Mouse (Mus musculus): ENCODE results near the gene Psd. TPM values are rescaled to one million over a fixed set of nuclear protein-coding genes. Genes with fewer than 3 reads are reported as not detected.
A peak's percentile ranks its signal among the peaks of the same experiment; 100 is the strongest.

Gene Psd
- polyA plus RNA-seq, 1 experiment from 2014 or later: 5.1 TPM

DNA sequence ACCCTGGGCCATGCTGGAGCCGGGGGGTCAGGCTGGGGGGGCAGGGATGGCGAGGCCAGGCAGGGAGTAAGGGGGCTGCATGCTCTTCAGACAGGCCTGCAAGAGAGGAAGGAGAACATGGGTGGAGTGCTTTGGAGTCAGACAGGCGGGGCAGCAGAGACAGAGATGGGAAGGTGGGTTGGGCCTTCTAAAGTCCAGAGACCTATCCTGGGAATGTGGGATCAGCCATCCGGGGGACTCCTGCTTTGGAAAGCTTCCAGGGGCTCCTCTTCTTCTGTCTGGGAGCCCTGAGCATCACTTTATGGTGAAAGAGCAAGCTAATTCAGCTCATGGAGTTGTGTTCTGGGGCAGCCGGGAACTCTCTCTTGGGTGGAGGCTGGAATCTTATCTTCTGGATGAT is 2.0 kb downstream of the Psd start:
- Histone ChIP-seq H3K4me2 (ENCODE audit: low read depth, low read length) (no peak overlapping the region), H3K9me3 (replicated peaks; ENCODE audit: control insufficient read depth, low read length) (no peaks in the 10 kb centered on the region), H3K4me3 (ENCODE audit: low read length) (no peak overlapping the region), H3K27me3 (ENCODE audit: control insufficient read depth, insufficient read depth, low read length) (peaks cover 70% of the 10 kb centered on the region), H3K4me1 (ENCODE audit: control insufficient read depth, insufficient read depth, low read length) (peaks cover 15% of the 10 kb centered on the region), H3K27ac (ENCODE audit: low read length) (no peak overlapping the region), H3K36me3 (ENCODE audit: control insufficient read depth, insufficient read depth) (no peaks in the 10 kb centered on the region), H3K9ac (ENCODE audit: low read length) (no peak overlapping the region)
- 48% methylated on average over 5 of the region's 5 CpGs for WGBS
- no peak for ATAC-seq (replicated peaks; ENCODE audit: extremely low read depth, insufficient read depth, low FRiP score)

DNA sequence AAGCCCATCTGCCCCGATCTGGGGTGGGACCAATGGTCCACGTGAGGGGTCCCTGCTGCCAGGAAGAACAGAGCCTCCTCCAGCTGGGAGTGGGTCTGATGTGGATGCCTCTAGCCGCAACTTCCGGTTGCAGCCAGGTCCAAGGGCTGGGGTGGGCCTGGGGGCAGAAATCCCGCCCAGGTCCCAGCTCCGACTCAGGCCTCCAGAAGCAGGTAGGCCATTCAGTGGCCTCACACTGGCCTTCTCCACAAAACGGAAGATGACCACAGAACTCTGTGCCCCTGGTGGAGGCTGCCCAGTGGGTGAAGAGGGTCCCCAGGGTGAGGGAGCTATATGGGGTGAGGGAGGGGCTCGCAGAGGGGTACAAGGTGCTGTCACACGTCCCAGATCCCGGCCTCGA is 2.6 kb downstream of the Psd start:
- Histone ChIP-seq H3K4me3 (ENCODE audit: low read length) (no peak overlapping the region), H3K36me3 (ENCODE audit: control insufficient read depth, insufficient read depth) (no peaks in the 10 kb centered on the region), H3K27me3 (ENCODE audit: control insufficient read depth, insufficient read depth, low read length) (peaks cover 75% of the 10 kb centered on the region), H3K9me3 (replicated peaks; ENCODE audit: control insufficient read depth, low read length) (no peaks in the 10 kb centered on the region), H3K27ac (ENCODE audit: low read length) (no peak overlapping the region), H3K4me1 (ENCODE audit: control insufficient read depth, insufficient read depth, low read length) (peaks cover 14% of the 10 kb centered on the region), H3K4me2 (ENCODE audit: low read depth, low read length) (no peak overlapping the region), H3K9ac (ENCODE audit: low read length) (no peak overlapping the region)
- 59% methylated on average over 11 of the region's 11 CpGs for WGBS
- ATAC-seq (replicated peaks; ENCODE audit: extremely low read depth, insufficient read depth, low FRiP score): no peak

DNA sequence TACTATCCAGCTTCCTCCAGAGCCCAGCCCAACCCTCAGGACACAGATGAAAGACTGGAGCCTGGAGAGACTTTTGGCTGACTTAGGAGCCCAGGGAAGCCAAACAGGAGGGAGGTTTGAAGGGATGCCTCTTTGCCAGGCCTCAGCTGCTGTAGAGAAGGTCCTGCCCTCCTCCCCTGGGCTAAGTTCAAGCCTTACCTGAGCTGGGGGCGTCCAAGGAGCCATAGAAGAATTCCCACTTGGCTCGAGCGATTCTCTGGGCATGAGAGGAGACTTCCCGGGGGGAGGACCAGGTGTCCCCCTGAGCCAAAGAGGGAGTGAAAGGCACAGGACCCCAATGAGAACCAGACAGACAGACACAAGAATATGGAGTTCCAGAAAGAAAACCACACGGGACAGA is 3.2 kb downstream of the Psd start:
- ATAC-seq (replicated peaks; ENCODE audit: extremely low read depth, insufficient read depth, low FRiP score): no peak
- H3K9ac ChIP-seq (ENCODE audit: low read length): no peak overlapping the region
- 52% methylated on average over 5 of the region's 5 CpGs for WGBS

DNA sequence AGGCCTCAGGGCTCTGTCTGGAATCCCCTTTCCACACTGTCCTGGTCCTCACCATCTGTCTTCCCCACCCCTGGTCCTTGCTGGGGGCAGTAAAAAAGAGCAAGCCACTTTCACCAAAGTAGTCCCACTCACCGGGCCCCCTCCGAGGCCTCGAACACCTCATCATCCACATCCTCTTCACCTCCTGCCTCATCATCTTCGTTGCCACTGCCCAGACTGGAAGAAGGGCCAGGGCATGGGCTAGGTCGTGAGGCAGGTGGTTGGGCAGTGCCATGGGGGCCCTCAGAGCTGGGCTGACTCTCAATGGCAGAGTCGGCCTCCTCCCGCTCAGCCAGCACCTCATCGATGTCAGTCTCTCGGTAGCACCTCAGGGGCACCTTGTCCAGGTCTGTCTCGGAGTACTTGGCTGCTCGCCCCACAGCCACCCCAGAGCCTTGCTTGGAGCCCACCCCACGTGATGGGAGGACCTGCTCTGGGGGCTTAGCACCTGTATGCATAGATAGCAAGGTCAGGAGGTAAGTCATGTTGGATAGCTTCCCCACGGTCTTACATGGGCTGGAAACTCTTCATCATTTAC is 3.9 kb downstream of the Psd start:
- Histone ChIP-seq H3K4me1 (ENCODE audit: control insufficient read depth, insufficient read depth, low read length) (peaks cover 11% of the 10 kb centered on the region), H3K27ac (ENCODE audit: low read length) (no peak overlapping the region), H3K36me3 (ENCODE audit: control insufficient read depth, insufficient read depth) (no peaks in the 10 kb centered on the region), H3K4me2 (ENCODE audit: low read depth, low read length) (no peak overlapping the region), H3K27me3 (ENCODE audit: control insufficient read depth, insufficient read depth, low read length) (peaks cover 86% of the 10 kb centered on the region), H3K9me3 (replicated peaks; ENCODE audit: control insufficient read depth, low read length) (no peaks in the 10 kb centered on the region), H3K4me3 (ENCODE audit: low read length) (no peak overlapping the region), H3K9ac (ENCODE audit: low read length) (no peak overlapping the region)
- WGBS: 70% methylated on average over 13 of the region's 13 CpGs
- ATAC-seq (replicated peaks; ENCODE audit: extremely low read depth, insufficient read depth, low FRiP score): no peak

More for the DNA sequence above, 3.2 kb downstream of the Psd start:
- H3K4me2 ChIP-seq (ENCODE audit: low read depth, low read length): no peak overlapping the region
- H3K4me3 ChIP-seq (ENCODE audit: low read length): no peak overlapping the region
- peaks cover 11% of the 10 kb centered on the region for H3K4me1 ChIP-seq (ENCODE audit: control insufficient read depth, insufficient read depth, low read length)
- H3K9me3 ChIP-seq (replicated peaks; ENCODE audit: control insufficient read depth, low read length): no peaks in the 10 kb centered on the region
- H3K27me3 ChIP-seq (ENCODE audit: control insufficient read depth, insufficient read depth, low read length): peaks cover 80% of the 10 kb centered on the region
- no peaks in the 10 kb centered on the region for H3K36me3 ChIP-seq (ENCODE audit: control insufficient read depth, insufficient read depth)
- H3K27ac ChIP-seq (ENCODE audit: low read length): no peak overlapping the region

DNA sequence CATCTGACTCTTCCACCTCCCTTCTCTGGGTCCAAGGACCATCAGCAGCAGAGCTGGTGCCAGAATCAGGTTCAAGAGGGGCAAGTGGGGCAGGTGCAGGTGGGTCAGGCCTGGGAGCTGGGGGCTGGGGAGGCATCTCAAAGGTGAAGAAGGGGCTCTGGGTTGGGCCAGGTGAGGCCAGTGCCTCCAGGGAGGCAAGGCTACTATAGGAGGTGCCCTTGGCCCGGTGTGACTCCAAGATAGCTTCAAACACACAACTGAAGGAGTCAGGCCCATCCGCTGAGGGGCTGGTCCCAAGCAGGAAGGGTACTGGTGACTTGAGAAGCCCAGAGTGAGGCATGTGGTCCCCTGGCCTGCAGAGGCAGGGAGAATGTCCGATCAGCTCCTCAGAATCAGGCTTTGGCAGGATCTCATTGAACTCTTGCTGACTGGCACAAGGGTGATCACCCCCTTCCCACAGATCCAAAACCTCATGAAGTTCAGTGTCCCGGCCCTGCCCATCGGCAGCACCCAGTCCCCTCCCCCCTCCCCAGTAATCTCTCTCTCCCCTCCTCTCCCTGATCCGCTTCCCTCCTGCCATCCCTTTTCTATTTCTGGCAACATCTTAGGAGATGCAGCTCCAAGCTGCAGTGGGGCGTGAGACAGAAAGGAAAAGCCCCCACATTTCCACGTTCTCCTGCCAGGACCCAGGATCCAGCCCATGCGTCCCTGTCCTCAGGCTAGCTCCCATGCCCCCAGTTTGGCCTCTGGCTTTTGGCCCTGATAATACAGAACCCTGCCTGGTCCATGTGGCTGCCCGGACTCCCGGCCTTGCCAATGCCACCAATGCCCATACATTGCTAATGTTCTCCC is 4.6 kb downstream of the Psd start:
- H3K4me1 ChIP-seq (ENCODE audit: control insufficient read depth, insufficient read depth, low read length): peaks cover 9% of the 10 kb centered on the region
- H3K27me3 ChIP-seq (ENCODE audit: control insufficient read depth, insufficient read depth, low read length): peaks cover 92% of the 10 kb centered on the region
- no peaks in the 10 kb centered on the region for H3K9me3 ChIP-seq (replicated peaks; ENCODE audit: control insufficient read depth, low read length)
- no peak overlapping the region for H3K27ac ChIP-seq (ENCODE audit: low read length)
- H3K4me3 ChIP-seq (ENCODE audit: low read length): no peak overlapping the region
- no peak overlapping the region for H3K4me2 ChIP-seq (ENCODE audit: low read depth, low read length)
- WGBS: 39% methylated on average over 11 of the region's 11 CpGs
- no peak for ATAC-seq (replicated peaks; ENCODE audit: extremely low read depth, insufficient read depth, low FRiP score)
- H3K9ac ChIP-seq (ENCODE audit: low read length): no peak overlapping the region
- H3K36me3 ChIP-seq (ENCODE audit: control insufficient read depth, insufficient read depth): no peaks in the 10 kb centered on the region

DNA sequence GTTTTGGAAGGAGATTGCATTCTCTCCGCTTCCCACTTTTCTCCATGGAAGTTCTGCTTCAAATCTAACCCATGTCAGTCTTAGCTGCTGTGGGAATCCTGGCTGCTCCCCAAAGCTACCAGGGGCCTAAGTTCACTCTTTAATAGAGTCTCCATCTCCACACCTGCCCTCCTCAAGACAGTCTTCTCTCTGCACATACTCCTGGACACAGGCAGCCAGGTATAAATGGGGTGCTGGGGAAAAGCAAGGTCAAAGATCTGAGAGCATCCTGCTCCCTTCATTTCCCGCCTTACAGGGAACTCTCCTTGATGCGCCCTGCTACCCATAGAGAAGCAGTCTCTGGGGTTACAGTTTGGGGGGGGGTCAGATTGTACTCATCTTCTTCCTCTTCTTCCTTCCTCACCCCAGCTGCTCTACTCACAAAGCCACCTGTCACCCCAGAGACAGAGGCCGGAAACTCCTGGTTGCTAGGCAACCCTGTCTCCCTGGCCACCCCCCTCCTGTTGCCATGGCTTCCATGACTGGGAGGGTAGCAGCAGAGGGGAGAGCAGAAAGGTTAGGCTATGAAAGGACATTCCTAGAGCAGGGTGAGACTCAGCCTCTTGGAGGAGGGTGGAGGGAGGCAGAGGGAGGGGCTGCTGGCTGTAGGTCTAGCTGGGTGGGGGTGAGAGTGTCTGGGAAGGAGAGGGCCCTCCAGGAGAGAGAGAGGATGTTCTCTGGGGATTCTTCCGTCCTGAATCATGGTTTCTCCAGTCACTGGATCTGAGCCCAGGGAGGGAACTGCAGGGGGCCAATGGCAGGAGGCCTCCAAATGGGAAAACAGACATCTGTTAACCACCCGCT is 5.6 kb downstream of the Psd start:
- 33% methylated on average over 6 of the region's 6 CpGs for WGBS
- Histone ChIP-seq H3K4me3 (ENCODE audit: low read length) (no peak overlapping the region), H3K4me1 (ENCODE audit: control insufficient read depth, insufficient read depth, low read length) (peaks cover 7% of the 10 kb centered on the region), H3K27ac (ENCODE audit: low read length) (no peak overlapping the region), H3K27me3 (ENCODE audit: control insufficient read depth, insufficient read depth, low read length) (peaks cover 92% of the 10 kb centered on the region), H3K9me3 (replicated peaks; ENCODE audit: control insufficient read depth, low read length) (no peaks in the 10 kb centered on the region), H3K36me3 (ENCODE audit: control insufficient read depth, insufficient read depth) (no peaks in the 10 kb centered on the region), H3K4me2 (ENCODE audit: low read depth, low read length) (no peak overlapping the region), H3K9ac (ENCODE audit: low read length) (no peak overlapping the region)
- ATAC-seq (replicated peaks; ENCODE audit: extremely low read depth, insufficient read depth, low FRiP score): no peak

DNA sequence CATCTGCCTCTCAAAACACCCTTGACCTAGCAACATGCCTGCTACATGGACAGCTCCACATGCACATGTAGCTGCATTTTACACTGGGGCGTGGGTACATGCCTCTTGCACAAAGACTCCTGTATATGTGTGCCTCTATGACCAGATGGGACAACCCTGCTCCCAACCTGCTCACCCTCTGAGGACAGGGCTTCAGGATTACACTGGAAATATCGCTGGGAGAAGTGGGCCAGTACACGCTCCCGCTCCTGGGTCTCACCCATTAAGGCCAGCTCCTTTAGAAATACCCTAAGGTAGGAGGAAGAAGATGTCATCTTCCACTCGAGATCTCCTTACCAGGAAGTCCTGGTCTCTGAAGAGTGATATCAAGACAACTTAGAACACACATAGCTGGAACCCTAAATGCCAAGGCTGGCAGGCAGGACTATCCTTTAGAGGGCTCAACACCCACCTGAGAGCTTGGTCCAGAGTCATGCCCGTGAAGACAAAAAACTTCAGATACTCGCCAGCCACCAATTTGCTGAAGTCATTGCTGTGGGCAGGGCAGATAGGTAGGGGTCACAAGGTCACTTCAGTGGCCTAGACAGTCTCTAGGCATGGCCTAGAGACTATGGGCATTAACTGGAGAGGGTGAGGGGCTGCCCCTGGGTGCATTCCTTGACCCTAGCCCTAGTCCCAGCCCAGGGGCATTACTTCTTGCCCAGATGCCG is 6.7 kb downstream of the Psd start:
- no peaks in the 10 kb centered on the region for H3K9me3 ChIP-seq (replicated peaks; ENCODE audit: control insufficient read depth, low read length)
- no peak overlapping the region for H3K9ac ChIP-seq (ENCODE audit: low read length)
- WGBS: 68% methylated on average over 8 of the region's 8 CpGs
- peaks cover 11% of the 10 kb centered on the region for H3K4me1 ChIP-seq (ENCODE audit: control insufficient read depth, insufficient read depth, low read length)
- no peaks in the 10 kb centered on the region for H3K36me3 ChIP-seq (ENCODE audit: control insufficient read depth, insufficient read depth)
- no peak overlapping the region for H3K27ac ChIP-seq (ENCODE audit: low read length)
- H3K4me2 ChIP-seq (ENCODE audit: low read depth, low read length): no peak overlapping the region
- peaks cover 90% of the 10 kb centered on the region for H3K27me3 ChIP-seq (ENCODE audit: control insufficient read depth, insufficient read depth, low read length)
- H3K4me3 ChIP-seq (ENCODE audit: low read length): no peak overlapping the region
- no peak for ATAC-seq (replicated peaks; ENCODE audit: extremely low read depth, insufficient read depth, low FRiP score)

DNA sequence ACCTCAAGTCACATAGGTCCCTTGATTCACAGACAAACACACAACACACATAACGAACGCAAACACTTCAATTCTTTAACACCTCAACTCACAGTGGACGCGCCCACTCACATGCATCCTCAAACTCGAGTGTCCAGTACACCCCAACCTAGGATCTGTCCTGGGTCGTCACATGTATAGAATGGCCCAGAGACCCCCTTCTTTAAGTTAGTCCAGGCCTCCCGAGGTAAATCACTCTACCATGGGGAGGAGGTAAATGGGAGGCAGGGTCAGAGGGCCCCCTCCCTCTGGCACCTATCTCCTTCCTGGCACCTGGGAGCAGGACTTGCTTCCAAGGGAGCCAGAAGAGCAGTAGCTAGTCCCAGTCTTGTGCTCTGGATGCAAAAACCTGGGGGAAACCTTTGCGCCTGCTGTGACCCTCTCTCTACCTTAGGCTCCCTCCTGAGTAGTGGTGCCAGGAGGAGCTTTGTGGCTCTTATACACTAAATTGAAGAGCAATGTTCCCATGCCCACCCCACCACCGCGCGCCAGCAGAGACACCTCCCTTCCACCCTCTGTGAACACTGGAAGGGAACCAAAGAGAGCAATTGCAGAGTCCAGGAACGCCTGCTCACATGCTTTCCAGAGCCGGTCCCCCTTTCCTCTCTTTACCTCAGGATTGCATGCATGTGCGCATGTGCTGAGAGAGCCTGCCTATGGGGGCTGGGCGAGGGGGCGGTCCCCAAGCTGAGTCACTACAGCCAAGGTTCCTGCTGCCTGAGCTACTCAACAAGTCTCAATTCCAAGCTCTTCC is 8.2 kb downstream of the Psd start:
- peaks cover 14% of the 10 kb centered on the region for H3K4me1 ChIP-seq (ENCODE audit: control insufficient read depth, insufficient read depth, low read length)
- ATAC-seq (replicated peaks; ENCODE audit: extremely low read depth, insufficient read depth, low FRiP score): no peak

More for the DNA sequence above, 8.2 kb downstream of the Psd start:
- Histone ChIP-seq H3K9me3 (replicated peaks; ENCODE audit: control insufficient read depth, low read length) (no peaks in the 10 kb centered on the region), H3K27me3 (ENCODE audit: control insufficient read depth, insufficient read depth, low read length) (peaks cover 87% of the 10 kb centered on the region), H3K36me3 (ENCODE audit: control insufficient read depth, insufficient read depth) (no peaks in the 10 kb centered on the region), H3K9ac (ENCODE audit: low read length) (no peak overlapping the region), H3K4me3 (ENCODE audit: low read length) (no peak overlapping the region), H3K27ac (ENCODE audit: low read length) (no peak overlapping the region), H3K4me2 (ENCODE audit: low read depth, low read length) (peak overlapping the region; percentile 7; the same call in 1 of the 2 replicates)
- WGBS: 10% methylated on average over 16 of the region's 16 CpGs
